ENCODE assay signal across 31 mouse cellular contexts in genomic region chr11:108367046-108367445, GRCm38 (mm10). TPM values are rescaled to one million over a fixed set of nuclear protein-coding genes. Genes with fewer than 3 reads are reported as not detected.
DNase-seq lines count a peak whose midpoint lies in the region; ATAC-seq and TF ChIP-seq lines count a peak whose summit lies in the region.
"Had no signal": no experiment of that assay in that cellular context is flagged by ENCODE, and none has a peak within 500 bp of the region (broad histone marks: within the 10 kb centered on the region; RNA-seq: fewer than 3 reads in every experiment).

No protein-coding gene starts in this region.

- no peak for TF ChIP-seq EP300 in MEL (IDR thresholded peaks at IDR 0.05; ENCODE audit: low read depth in 1 of 2, low read length in 2 of 2)

- no peaks in the 10 kb centered on the region for H3K36me3 ChIP-seq in MEL (ENCODE audit: control insufficient read depth in 1 of 2, insufficient read depth in 2 of 2, low read length in 2 of 2)
- no peaks in the 10 kb centered on the region for H3K36me3 ChIP-seq in embryonic facial prominence, embryonic 15.5 days
- H3K36me3 ChIP-seq: embryonic facial prominence, embryonic 12.5 days; heart, embryonic 13.5 days; hindbrain, embryonic 10.5 days; hindbrain, embryonic 15.5 days; limb, embryonic 13.5 days; lung, embryonic 15.5 days; midbrain, embryonic 15.5 days; neural tube, embryonic 12.5 days had no signal

- H3K9me3 ChIP-seq in MEL (replicated peaks; ENCODE audit: insufficient read depth, low read length), result no peaks in the 10 kb centered on the region
- no peaks in the 10 kb centered on the region for H3K9me3 ChIP-seq in embryonic facial prominence, embryonic 15.5 days (replicated peaks)
- H3K9me3 ChIP-seq: embryonic facial prominence, embryonic 12.5 days; forebrain, embryonic 13.5 days; heart, embryonic 13.5 days; hindbrain, embryonic 10.5 days; hindbrain, embryonic 15.5 days; limb, embryonic 13.5 days; lung, embryonic 15.5 days; midbrain, embryonic 15.5 days; neural tube, embryonic 12.5 days had no signal

- no peaks in the 10 kb centered on the region for H3K79me2 ChIP-seq in MEL (ENCODE audit: control insufficient read depth, insufficient read depth, low read length, poor library complexity)

- H3K27me3 ChIP-seq in MEL (ENCODE audit: control insufficient read depth in 1 of 2, insufficient read depth in 2 of 2, low read length in 2 of 2), result peaks cover 0 to 2% of the 10 kb centered on the region in 2 experiments; a peak in 1 of 4 replicates
- no peaks in the 10 kb centered on the region for H3K27me3 ChIP-seq in embryonic facial prominence, embryonic 15.5 days
- H3K27me3 ChIP-seq: embryonic facial prominence, embryonic 12.5 days; forebrain, embryonic 13.5 days; heart, embryonic 13.5 days; hindbrain, embryonic 15.5 days; limb, embryonic 13.5 days; lung, embryonic 15.5 days; midbrain, embryonic 15.5 days; neural tube, embryonic 12.5 days had no signal

- H3K4me1 ChIP-seq in MEL (ENCODE audit: control insufficient read depth in 1 of 2, insufficient read depth in 2 of 2, low read length in 2 of 2), result no peaks in the 10 kb centered on the region
- peaks cover 3% of the 10 kb centered on the region; the same call in 1 of the 2 replicates for H3K4me1 ChIP-seq in embryonic facial prominence, embryonic 15.5 days
- H3K4me1 ChIP-seq: hindbrain, embryonic 15.5 days; midbrain, embryonic 15.5 days; neural tube, embryonic 12.5 days had no signal

- no peak for TF ChIP-seq CTCF in MEL (IDR thresholded peaks at IDR 0.05 in 2 of 3, conservative IDR thresholded peaks at IDR 0.05 in 1 of 3; ENCODE audit: control insufficient read depth in 1 of 3, insufficient read depth in 1 of 3, low read depth in 2 of 3, low read length in 3 of 3, poor library complexity in 1 of 3, severe bottlenecking in 1 of 3)

- TF ChIP-seq RAD21 in MEL (IDR thresholded peaks at IDR 0.05; ENCODE audit: low read depth, low read length), result no peak

- 72% methylated on average over 1 of the region's 1 CpGs for WGBS in embryonic facial prominence, embryonic 15.5 days

- no peak overlapping the region for H3K4me2 ChIP-seq in embryonic facial prominence, embryonic 15.5 days (replicated peaks)
- H3K4me2 ChIP-seq: embryonic facial prominence, embryonic 12.5 days; forebrain, embryonic 13.5 days; heart, embryonic 13.5 days; hindbrain, embryonic 15.5 days; limb, embryonic 13.5 days; liver, embryonic 11.5 days; lung, embryonic 15.5 days; midbrain, embryonic 15.5 days; neural tube, embryonic 12.5 days had no signal

- TF ChIP-seq POLR2A in MEL (IDR thresholded peaks at IDR 0.05; ENCODE audit: control insufficient read depth in 1 of 2, insufficient read depth in 1 of 2, low read depth in 1 of 2, low read length in 2 of 2, poor library complexity in 1 of 2), result no peak

- no peak overlapping the region for H3K4me3 ChIP-seq in MEL (ENCODE audit: control insufficient read depth in 1 of 2, insufficient read depth in 1 of 2, low read depth in 2 of 2, low read length in 2 of 2)
- no peak overlapping the region for H3K4me3 ChIP-seq in embryonic facial prominence, embryonic 15.5 days (replicated peaks)
- H3K4me3 ChIP-seq: embryonic facial prominence, embryonic 12.5 days; forebrain, embryonic 13.5 days; heart, adult 2 months; heart, embryonic 13.5 days; hindbrain, embryonic 10.5 days; hindbrain, embryonic 15.5 days; limb, embryonic 13.5 days; lung, embryonic 15.5 days; midbrain, embryonic 15.5 days; neural tube, embryonic 12.5 days had no signal

- ATAC-seq in embryonic facial prominence, embryonic 15.5 days (ENCODE audit: insufficient number of reproducible peaks, low FRiP score, low TSS enrichment, low read depth), result 0 out of 2 replicates have a peak, but pooled peaks have one; percentile 47
- 0 out of 2 replicates have a peak, but pooled peaks have one; percentile 48 for ATAC-seq in megakaryocyte progenitor cell, adult 5-6 weeks (replicated peaks; ENCODE audit: poor library complexity)
- no peak for ATAC-seq in monocyte, adult 5-6 weeks (replicated peaks; ENCODE audit: insufficient number of reproducible peaks, low FRiP score, low TSS enrichment, poor library complexity, severe bottlenecking)
- ATAC-seq in frontal cortex, adult (ENCODE audit: low TSS enrichment), result no peak
- ATAC-seq: activated CD4-positive, CD25-positive, alpha-beta regulatory T cell, adult 4 months; forebrain, embryonic 13.5 days; inflammation-experienced regulatory T-cells, adult 6 months; midbrain, embryonic 15.5 days had no signal

- DNase-seq in 3T3-L1 (ENCODE audit: low read depth, low spot score) (peak; percentile 86), MEL (ENCODE audit: low read depth, low spot score) (peak; percentile 38)
- no peak for DNase-seq in testis, postnatal 14 days (ENCODE audit: low spot score)
- DNase-seq: adrenal gland, adult 8-10 months; cerebellum, adult 8-10 months; cerebellum, postnatal 25 days; gastrocnemius, postnatal 14 days; heart, adult 2 months; heart, postnatal 10 days; kidney, adult 11 months; kidney, postnatal 14 days; right cerebral cortex, postnatal 14 days; thymus, adult 18-20 months; thymus, postnatal 25 days had no signal

- H3K27ac ChIP-seq in MEL (ENCODE audit: control insufficient read depth, low read depth, low read length), result no peak overlapping the region
- no peak overlapping the region for H3K27ac ChIP-seq in embryonic facial prominence, embryonic 15.5 days (replicated peaks)
- H3K27ac ChIP-seq: embryonic facial prominence, embryonic 12.5 days; forebrain, embryonic 13.5 days; heart, adult 2 months; heart, embryonic 13.5 days; hindbrain, embryonic 10.5 days; hindbrain, embryonic 15.5 days; limb, embryonic 13.5 days; lung, embryonic 15.5 days; midbrain, embryonic 15.5 days; neural tube, embryonic 12.5 days had no signal

- no peak overlapping the region for H3K9ac ChIP-seq in MEL (ENCODE audit: control insufficient read depth, low read depth, low read length, poor library complexity, severe bottlenecking)
- H3K9ac ChIP-seq in embryonic facial prominence, embryonic 15.5 days, result no peak overlapping the region
- H3K9ac ChIP-seq: embryonic facial prominence, embryonic 12.5 days; forebrain, embryonic 13.5 days; heart, embryonic 13.5 days; hindbrain, embryonic 15.5 days; limb, embryonic 13.5 days; lung, embryonic 15.5 days; midbrain, embryonic 15.5 days; neural tube, embryonic 12.5 days had no signal

TF ChIP-seq in MEL, 35 proteins besides CTCF, POLR2A, EP300 and RAD21:
- TF ChIP-seq MXI1 (IDR thresholded peaks at IDR 0.05; ENCODE audit: low read depth, low read length) (no peak), NELFE (IDR thresholded peaks at IDR 0.05; ENCODE audit: low read depth, low read length) (no peak), POLR2AphosphoS5 (IDR thresholded peaks at IDR 0.05; ENCODE audit: borderline replicate concordance, low read depth, low read length) (no peak), MAZ (IDR thresholded peaks at IDR 0.05; ENCODE audit: low read depth, low read length) (no peak), ZNF384 (IDR thresholded peaks at IDR 0.05; ENCODE audit: low read depth, low read length) (no peak), POLR2AphosphoS2 (IDR thresholded peaks at IDR 0.05; ENCODE audit: low read length) (no peak), USF1 (IDR thresholded peaks at IDR 0.05; ENCODE audit: low read depth, low read length) (no peak), ZKSCAN1 (IDR thresholded peaks at IDR 0.05; ENCODE audit: low read depth, low read length) (no peak), MAFK (IDR thresholded peaks at IDR 0.05; ENCODE audit: borderline replicate concordance, low read depth, low read length) (no peak), NRF1 (IDR thresholded peaks at IDR 0.05; ENCODE audit: insufficient read depth, low read depth, low read length, poor library complexity, severe bottlenecking) (no peak), UBTF (IDR thresholded peaks at IDR 0.05; ENCODE audit: borderline replicate concordance, insufficient read depth, low read depth, low read length) (no peak), CHD1 (IDR thresholded peaks at IDR 0.05; ENCODE audit: low read depth, low read length) (no peak), CHD2 (IDR thresholded peaks at IDR 0.05; ENCODE audit: low read length) (no peak), MAX (IDR thresholded peaks at IDR 0.05; ENCODE audit: low read length) (no peak), USF2 (IDR thresholded peaks at IDR 0.05; ENCODE audit: borderline replicate concordance in 1 of 2, insufficient read depth in 1 of 2, low read depth in 1 of 2, low read length in 2 of 2) (no peak), TAL1 (IDR thresholded peaks at IDR 0.05; ENCODE audit: low read length) (no peak)
TF ChIP-seq in MEL: peak in this region for 0.

RNA-seq across cellular contexts. Expression of gene Prkca, which starts 23.3 kb away (rescaled TPM):
- 15.3 and 22.9 TPM in 2 replicates for total RNA-seq in MEL (2012; rRNA removed)
- polyA plus RNA-seq in MEL (2012; ENCODE audit: insufficient read depth in 1 of 2, insufficient read length in 2 of 2, low read depth in 1 of 2, low replicate concordance in 2 of 2, missing spikeins in 1 of 2), result 10 to 100 TPM; 19.9 to 30.9 TPM
- polyA plus RNA-seq in embryonic facial prominence, embryonic 15.5 days (2015; fragmentation: Nextera tagmentation; extraction: Ambion mirVana), result 7.8 and 9.7 TPM in 2 replicates
- 2.4 and 3.6 TPM in 2 replicates for total RNA-seq in megakaryocyte progenitor cell, adult 5-6 weeks (2015)
- 1.3 and 1.6 TPM in 2 replicates for total RNA-seq in megakaryocyte progenitor cell, adult 5-6 weeks (2017)
- 4.8 to 20.9 TPM (median 10.1 TPM) in 3 replicates for total RNA-seq in monocyte, adult 5-6 weeks (2017)

RNA-seq across cellular contexts. Expression of gene Apoh, which starts 23.9 kb away (rescaled TPM):
- not detected in 2 replicates for total RNA-seq in MEL (2012; rRNA removed)
- not detected for polyA plus RNA-seq in MEL (2012; ENCODE audit: insufficient read depth in 1 of 2, insufficient read length in 2 of 2, low read depth in 1 of 2, low replicate concordance in 2 of 2, missing spikeins in 1 of 2)
- 0.62 TPM in 1 of 2 replicates, not detected in the other for polyA plus RNA-seq in embryonic facial prominence, embryonic 15.5 days (2015; fragmentation: Nextera tagmentation; extraction: Ambion mirVana)
- not detected in 2 replicates for total RNA-seq in megakaryocyte progenitor cell, adult 5-6 weeks (2015)
- total RNA-seq in megakaryocyte progenitor cell, adult 5-6 weeks (2017), result not detected in 2 replicates
- total RNA-seq in monocyte, adult 5-6 weeks (2017), result not detected in 3 replicates
- total RNA-seq: heart, adult 2 months had no signal
- polyA plus RNA-seq: activated CD4-positive, CD25-positive, alpha-beta regulatory T cell, adult 4 months; hindbrain, embryonic 10.5 days; inflammation-experienced regulatory T-cells, adult 6 months; kidney, embryonic 14.5 days; limb, embryonic 13.5 days; neural tube, embryonic 12.5 days had no signal

RNA-seq across cellular contexts. Expression of gene Cep112, which starts 57.9 kb away (rescaled TPM):
- not detected in 2 replicates for total RNA-seq in MEL (2012; rRNA removed)
- 1 to 10 TPM in 1 of 2 experiments, not detected in 1; 1.3 TPM for polyA plus RNA-seq in MEL (2012; ENCODE audit: insufficient read depth in 1 of 2, insufficient read length in 2 of 2, low read depth in 1 of 2, low replicate concordance in 2 of 2, missing spikeins in 1 of 2)
- polyA plus RNA-seq in embryonic facial prominence, embryonic 15.5 days (2015; fragmentation: Nextera tagmentation; extraction: Ambion mirVana), result 14.4 and 16.6 TPM in 2 replicates
- 0.12 and 1.2 TPM in 2 replicates for total RNA-seq in megakaryocyte progenitor cell, adult 5-6 weeks (2015)
- 1.3 TPM in 1 of 2 replicates, not detected in the other for total RNA-seq in megakaryocyte progenitor cell, adult 5-6 weeks (2017)
- 2.1 TPM in 1 of 3 replicates, not detected in the others for total RNA-seq in monocyte, adult 5-6 weeks (2017)

Comparison
In these comparisons a context has a peak if more than half of its experiments do, and no peak if none do; other contexts are left out.
1. ATAC-seq: peak in embryonic facial prominence, embryonic 15.5 days (single experiment) and megakaryocyte progenitor cell, adult 5-6 weeks (single experiment); none in monocyte, adult 5-6 weeks (single experiment) and frontal cortex, adult (single experiment).